Mouse (Mus musculus): ENCODE measurements at regions not wholly inside any gene's neighbourhood (a gene's known extent, or its start where the extent isn't known, plus 50 kb on each side); places are given as distances from the start of the nearest gene placed in this dataset.

DNA sequence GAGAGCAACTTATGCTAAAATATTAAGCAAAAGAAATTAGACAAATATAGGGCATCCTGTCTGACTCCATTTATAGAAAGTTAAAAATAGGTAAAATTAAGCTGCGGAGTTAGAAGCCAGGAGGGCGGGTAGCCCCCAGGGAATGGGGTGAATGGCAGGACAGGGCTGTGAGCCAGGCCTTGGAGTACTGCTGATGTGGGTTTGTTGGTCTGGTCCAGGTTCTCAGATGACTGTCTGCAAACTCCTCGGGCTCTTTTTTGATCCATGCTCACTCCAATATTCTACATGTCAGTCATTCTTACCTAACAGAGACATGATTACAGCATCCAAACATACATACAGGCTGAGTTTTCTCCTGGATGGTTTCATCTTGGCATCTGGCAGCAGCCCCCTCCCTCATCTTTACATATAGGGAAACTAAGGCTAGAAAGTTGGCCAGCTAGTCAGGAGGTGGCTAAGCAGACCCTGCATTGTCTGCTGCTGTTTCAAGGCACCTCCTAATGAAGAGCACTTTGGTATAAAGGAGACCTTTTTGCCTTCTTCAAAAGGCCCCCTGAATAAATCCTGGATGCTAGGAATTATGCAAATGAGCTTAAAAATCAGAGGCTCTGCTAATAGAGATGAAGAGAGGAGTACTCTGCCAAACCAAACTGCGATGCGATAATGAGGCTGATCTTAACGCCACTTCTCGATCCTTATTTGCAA is 354.4 kb downstream of the Xylt1 start:
- TF ChIP-seq CTCF (conservative IDR thresholded peaks at IDR 0.05; ENCODE audit: insufficient read depth, insufficient read length, low read depth, low read length) (no peak), POLR2A (IDR thresholded peaks at IDR 0.05; ENCODE audit: low read depth, low read length) (no peak)

All from kidney, adult 2 months (tissue).